Mouse (Mus musculus) neural tube, embryonic 15.5 days (tissue): ENCODE data around the gene Per1. TPM values are rescaled to one million over a fixed set of nuclear protein-coding genes. Genes with fewer than 3 reads are reported as not detected.

Experiments used
- ATAC-seq: fragments of 200-750 bp; cut with Nextera tagmentation; 2 replicates; pipeline ENCODE4 v1.8.0; 2017; ENCODE audit warnings: mild to moderate bottlenecking, moderate TSS enrichment, moderate library complexity; ENCODE audit not compliant: low FRiP score
- H3K27ac ChIP-seq: fragments of 300-500 bp; sonication (generic); replicated peaks from 2 replicates; pipeline ENCODE4 v1.5.1; 2015; ENCODE audit warnings: mild to moderate bottlenecking, inconsistent platforms
- H3K27me3 ChIP-seq: fragments of 300-500 bp; sonication (generic); replicated peaks from 2 replicates; pipeline ENCODE4 v1.6.1; 2015; ENCODE audit warnings: inconsistent platforms
- H3K36me3 ChIP-seq: fragments of 300-500 bp; sonication (generic); 2 replicates; pipeline ENCODE4 v1.6.1; 2015; ENCODE audit warnings: inconsistent platforms
- H3K4me1 ChIP-seq: fragments of 300-500 bp; sonication (generic); 2 replicates; pipeline ENCODE4 v1.6.1; 2015; ENCODE audit warnings: inconsistent platforms
- H3K4me2 ChIP-seq: fragments of 300-500 bp; sonication (generic); 2 replicates; pipeline ENCODE4 v1.6.1; 2015; ENCODE audit warnings: inconsistent platforms, mild to moderate bottlenecking, moderate library complexity
- H3K4me3 ChIP-seq: fragments of 300-500 bp; sonication (generic); replicated peaks from 2 replicates; pipeline ENCODE4 v1.5.1; 2015; ENCODE audit warnings: mild to moderate bottlenecking, inconsistent platforms
- H3K9ac ChIP-seq: fragments of 300-500 bp; sonication (generic); replicated peaks from 2 replicates; pipeline ENCODE4 v1.6.1; 2015; ENCODE audit warnings: mild to moderate bottlenecking, inconsistent platforms
- H3K9me3 ChIP-seq: fragments of 300-500 bp; sonication (generic); replicated peaks from 2 replicates; pipeline ENCODE4 v1.6.1; 2016; ENCODE audit warnings: inconsistent platforms
- WGBS: fragments of 180-500 bp; shearing (Covaris S2); methylation state at CpG from one replicate; pipeline ENCODE4 v1.1.7; 2015; ENCODE audit warnings: mixed read lengths; 5-methylcytosine and 5-hydroxymethylcytosine counted together
- polyA plus RNA-seq: library from polyadenylated mRNA; unstranded; fragments of >200 nt; fragmentation: Nextera tagmentation; extraction: Ambion mirVana; gene quantifications from 2 replicates; pipeline ENCODE4 v1.2.1, GENCODE M21; 2015

The Per1 gene
- polyA plus RNA-seq, 1 experiment from 2014 or later: 10.0 TPM

GRCm38 (mm10) chr11:69133566-69133922, 38.5 kb downstream of the Per1 start:
- WGBS: 20% methylated on average over 5 of the region's 5 CpGs
- H3K4me2 ChIP-seq: peak overlapping the region; percentile 69
- H3K4me1 ChIP-seq: peaks cover 15% of the 10 kb centered on the region
- H3K27ac ChIP-seq: no peak overlapping the region
- H3K9me3 ChIP-seq: no peaks in the 10 kb centered on the region
- H3K27me3 ChIP-seq: peaks cover 9% of the 10 kb centered on the region; the same call in 1 of the 2 replicates
- peak; percentile 54 for ATAC-seq
- no peaks in the 10 kb centered on the region for H3K36me3 ChIP-seq
- no peak overlapping the region for H3K9ac ChIP-seq
- peak overlapping the region; percentile 40 for H3K4me3 ChIP-seq

GRCm38 (mm10) chr11:69133923-69134621, 39.1 kb downstream of the Per1 start:
- 2% methylated on average over 34 of the region's 34 CpGs for WGBS
- peaks cover 15% of the 10 kb centered on the region for H3K4me1 ChIP-seq
- H3K9ac ChIP-seq: peak overlapping the region; percentile 43
- H3K36me3 ChIP-seq: no peaks in the 10 kb centered on the region
- peaks cover 6% of the 10 kb centered on the region; the same call in 1 of the 2 replicates for H3K27me3 ChIP-seq
- ATAC-seq: peak; percentile 75
- peak overlapping the region; percentile 40 for H3K4me3 ChIP-seq
- no peaks in the 10 kb centered on the region for H3K9me3 ChIP-seq
- peak overlapping the region; percentile 45; the same call in 1 of the 2 replicates for H3K27ac ChIP-seq
- peak overlapping the region; percentile 69 for H3K4me2 ChIP-seq

- no peak for ATAC-seq
- H3K36me3 ChIP-seq: no peaks in the 10 kb centered on the region
- peak overlapping the region; percentile 40 for H3K4me3 ChIP-seq
- 35% methylated on average over 8 of the region's 8 CpGs for WGBS
- no peaks in the 10 kb centered on the region for H3K9me3 ChIP-seq
- peak overlapping the region; percentile 43; the same call in 1 of the 2 replicates for H3K9ac ChIP-seq
- peaks cover 6% of the 10 kb centered on the region; the same call in 1 of the 2 replicates for H3K27me3 ChIP-seq
- peaks cover 15% of the 10 kb centered on the region for H3K4me1 ChIP-seq
- peak overlapping the region; percentile 69 for H3K4me2 ChIP-seq
- no peak overlapping the region for H3K27ac ChIP-seq
Observed at GRCm38 (mm10) chr11:69134622-69134968, 39.6 kb downstream of the Per1 start.

- ATAC-seq: no peak
- 90% methylated on average over 6 of the region's 6 CpGs for WGBS
- H3K9me3 ChIP-seq: no peaks in the 10 kb centered on the region
- no peak overlapping the region for H3K4me2 ChIP-seq
- H3K9ac ChIP-seq: no peak overlapping the region
- H3K27me3 ChIP-seq: peaks cover 6% of the 10 kb centered on the region; the same call in 1 of the 2 replicates
- no peaks in the 10 kb centered on the region for H3K36me3 ChIP-seq
- H3K27ac ChIP-seq: no peak overlapping the region
- H3K4me1 ChIP-seq: peaks cover 15% of the 10 kb centered on the region
- no peak overlapping the region for H3K4me3 ChIP-seq
Observed at GRCm38 (mm10) chr11:69135361-69135760, 40.3 kb downstream of the Per1 start.

- H3K4me3 ChIP-seq: no peak overlapping the region
- peaks cover 10% of the 10 kb centered on the region; the same call in 1 of the 2 replicates for H3K27me3 ChIP-seq
- H3K27ac ChIP-seq: no peak overlapping the region
- 0 out of 2 replicates have a peak, but pooled peaks cover 10% of the 10 kb centered on the region for H3K4me1 ChIP-seq
- ATAC-seq: no peak
- H3K36me3 ChIP-seq: no peaks in the 10 kb centered on the region
- H3K4me2 ChIP-seq: no peak overlapping the region
- no peaks in the 10 kb centered on the region for H3K9me3 ChIP-seq
- no peak overlapping the region for H3K9ac ChIP-seq
- 69% methylated on average over 7 of the region's 7 CpGs for WGBS
Observed at GRCm38 (mm10) chr11:69147546-69147945, 52.5 kb downstream of the Per1 start.

GRCm38 (mm10) chr11:69148451-69148960, 53.5 kb downstream of the Per1 start:
- no peak overlapping the region for H3K9ac ChIP-seq
- ATAC-seq: no peak
- H3K27ac ChIP-seq: no peak overlapping the region
- H3K9me3 ChIP-seq: no peaks in the 10 kb centered on the region
- no peak overlapping the region for H3K4me3 ChIP-seq
- 0 out of 2 replicates have a peak, but pooled peaks cover 10% of the 10 kb centered on the region for H3K4me1 ChIP-seq
- 86% methylated on average over 5 of the region's 5 CpGs for WGBS
- no peaks in the 10 kb centered on the region for H3K36me3 ChIP-seq
- H3K4me2 ChIP-seq: no peak overlapping the region
- peaks cover 10% of the 10 kb centered on the region; the same call in 1 of the 2 replicates for H3K27me3 ChIP-seq

GRCm38 (mm10) chr11:69149728-69150127, 54.7 kb downstream of the Per1 start:
- WGBS: 73% methylated on average over 6 of the region's 6 CpGs
- H3K9ac ChIP-seq: no peak overlapping the region

GRCm38 (mm10) chr11:69150444-69150843, 55.4 kb downstream of the Per1 start:
- peak overlapping the region; percentile 50 for H3K4me2 ChIP-seq
- ATAC-seq: no peak
- H3K27ac ChIP-seq: no peak overlapping the region
- H3K9ac ChIP-seq: 0 out of 2 replicates have a peak overlapping the region, but pooled peaks have one; percentile 23
- H3K4me3 ChIP-seq: peak overlapping the region; percentile 23
- no peaks in the 10 kb centered on the region for H3K36me3 ChIP-seq
- H3K27me3 ChIP-seq: peaks cover 13% of the 10 kb centered on the region; the same call in 1 of the 2 replicates
- 3% methylated on average over 7 of the region's 7 CpGs for WGBS
- H3K9me3 ChIP-seq: no peaks in the 10 kb centered on the region
- H3K4me1 ChIP-seq: 0 out of 2 replicates have a peak, but pooled peaks cover 10% of the 10 kb centered on the region

More at GRCm38 (mm10) chr11:69149728-69150127, 54.7 kb downstream of the Per1 start:
- Histone ChIP-seq H3K4me3 (no peak overlapping the region), H3K27me3 (peaks cover 10% of the 10 kb centered on the region; the same call in 1 of the 2 replicates), H3K27ac (no peak overlapping the region), H3K36me3 (no peaks in the 10 kb centered on the region), H3K4me1 (0 out of 2 replicates have a peak, but pooled peaks cover 10% of the 10 kb centered on the region), H3K4me2 (no peak overlapping the region), H3K9me3 (no peaks in the 10 kb centered on the region)
- no peak for ATAC-seq

GRCm38 (mm10) chr11:69151004-69151403, 56.0 kb downstream of the Per1 start:
- peak overlapping the region; percentile 50 for H3K4me2 ChIP-seq
- H3K4me1 ChIP-seq: 0 out of 2 replicates have a peak, but pooled peaks cover 10% of the 10 kb centered on the region
- WGBS: 64% methylated on average over 6 of the region's 6 CpGs
- ATAC-seq: no peak
- H3K27me3 ChIP-seq: peaks cover 15% of the 10 kb centered on the region; the same call in 1 of the 2 replicates
- H3K9ac ChIP-seq: 0 out of 2 replicates have a peak overlapping the region, but pooled peaks have one; percentile 23
- H3K9me3 ChIP-seq: no peaks in the 10 kb centered on the region
- H3K27ac ChIP-seq: no peak overlapping the region
- H3K36me3 ChIP-seq: no peaks in the 10 kb centered on the region
- peak overlapping the region; percentile 23 for H3K4me3 ChIP-seq

GRCm38 (mm10) chr11:69153831-69154230, 58.8 kb downstream of the Per1 start:
- no peak overlapping the region for H3K4me2 ChIP-seq
- H3K9ac ChIP-seq: no peak overlapping the region
- 86% methylated on average over 8 of the region's 8 CpGs for WGBS
- H3K27ac ChIP-seq: no peak overlapping the region
- peaks cover 33% of the 10 kb centered on the region for H3K27me3 ChIP-seq
- no peaks in the 10 kb centered on the region for H3K9me3 ChIP-seq
- H3K36me3 ChIP-seq: no peaks in the 10 kb centered on the region
- no peak overlapping the region for H3K4me3 ChIP-seq
- ATAC-seq: no peak
- H3K4me1 ChIP-seq: peaks cover 18% of the 10 kb centered on the region

- Histone ChIP-seq H3K4me1 (peaks cover 15% of the 10 kb centered on the region), H3K36me3 (no peaks in the 10 kb centered on the region), H3K4me2 (no peak overlapping the region), H3K27me3 (peaks cover 34% of the 10 kb centered on the region), H3K9me3 (no peaks in the 10 kb centered on the region), H3K9ac (no peak overlapping the region), H3K27ac (no peak overlapping the region), H3K4me3 (no peak overlapping the region)
- ATAC-seq: no peak
- WGBS: 48% methylated on average over 1 of the region's 1 CpGs
Observed at GRCm38 (mm10) chr11:69155351-69155750, 60.3 kb downstream of the Per1 start.

- peaks cover 31% of the 10 kb centered on the region for H3K27me3 ChIP-seq
- ATAC-seq: no peak
- no peak within 1 kb of the TSS for H3K27ac ChIP-seq
- no peaks in the 10 kb centered on the region for H3K36me3 ChIP-seq
- no peak within 1 kb of the TSS; the same call in 1 of the 2 replicates for H3K9ac ChIP-seq
- no peaks in the 10 kb centered on the region for H3K9me3 ChIP-seq
- H3K4me3 ChIP-seq: peak within 1 kb of the TSS; percentile 25
- H3K4me2 ChIP-seq: peak within 1 kb of the TSS; percentile 53
- WGBS: 3% methylated on average over 17 of the region's 18 CpGs
- peaks cover 8% of the 10 kb centered on the region for H3K4me1 ChIP-seq
Observed at GRCm38 (mm10) chr11:69156800-69157199, 61.8 kb downstream of the Per1 start, which contains the start of gene Alox12b. Alox12b (plus strand) TSS chr11:69156989.
